Mouse (Mus musculus) neutrophil, adult 5-6 weeks (primary cell): ENCODE measurements around the gene Cct8l1. TPM values are rescaled to one million over a fixed set of nuclear protein-coding genes. Genes with fewer than 3 reads are reported as not detected.

ENCODE experiments used
- ATAC-seq: fragments of 151-379, 151-347 bp; 2 replicates; pipeline ENCODE4 v1.8.0; 2017; ENCODE audit warnings: mild to moderate bottlenecking, moderate TSS enrichment; ENCODE audit not compliant: insufficient number of reproducible peaks, poor library complexity, low FRiP score, severe bottlenecking; ENCODE audit errors: extremely low read depth
- total RNA-seq: library from RNA; stranded (forward); fragments of 200-1000 nt; gene quantifications from 2 replicates; pipeline ENCODE4 v1.2.3, GENCODE M21; 2017

The Cct8l1 gene
- not detected in 2 replicates for total RNA-seq

GRCm38 (mm10) chr5:25515767-25516166, at the start of gene Cct8l1:
Gene Cct8l1 (plus strand): TSS chr5:25516067.
- ATAC-seq = no peak

GRCm38 (mm10) chr5:25472070-25472469, 43.8 kb upstream of the Cct8l1 start:
- no peak for ATAC-seq

- no peak for ATAC-seq
Observed at GRCm38 (mm10) chr5:25475789-25476188, 40.1 kb upstream of the Cct8l1 start.

- no peak for ATAC-seq
Observed at GRCm38 (mm10) chr5:25478863-25479262, 37.0 kb upstream of the Cct8l1 start.

GRCm38 (mm10) chr5:25496652-25497051, 19.2 kb upstream of the Cct8l1 start:
- no peak for ATAC-seq

- no peak for ATAC-seq
Observed at GRCm38 (mm10) chr5:25497369-25497719, 18.5 kb upstream of the Cct8l1 start.

- no peak for ATAC-seq
Observed at GRCm38 (mm10) chr5:25497720-25498345, 18.0 kb upstream of the Cct8l1 start.

- 0 out of 2 replicates have a peak, but pooled peaks have one; percentile 28 for ATAC-seq
Observed at GRCm38 (mm10) chr5:25498346-25498820, 17.5 kb upstream of the Cct8l1 start, which contains the start of gene Kmt2c. Gene Kmt2c (minus strand): TSS chr5:25498783.

GRCm38 (mm10) chr5:25498821-25499422, 16.9 kb upstream of the Cct8l1 start:
- ATAC-seq = peak; percentile 56

- peak; percentile 74 for ATAC-seq
Observed at GRCm38 (mm10) chr5:25499423-25500398, 16.2 kb upstream of the Cct8l1 start.

- no peak for ATAC-seq
Observed at GRCm38 (mm10) chr5:25500686-25501085, 15.2 kb upstream of the Cct8l1 start.

GRCm38 (mm10) chr5:25506041-25506440, 9.8 kb upstream of the Cct8l1 start:
- ATAC-seq = no peak

GRCm38 (mm10) chr5:25516301-25516895, 531 bp downstream of the Cct8l1 start:
- ATAC-seq = no peak

GRCm38 (mm10) chr5:25517550-25517949, 1.7 kb downstream of the Cct8l1 start:
- no peak for ATAC-seq

GRCm38 (mm10) chr5:25519820-25520219, 4.0 kb downstream of the Cct8l1 start:
- ATAC-seq = no peak

- ATAC-seq = no peak
Observed at GRCm38 (mm10) chr5:25521461-25521860, 5.6 kb downstream of the Cct8l1 start.

- ATAC-seq = no peak
Observed at GRCm38 (mm10) chr5:25526116-25526515, 10.2 kb downstream of the Cct8l1 start.

GRCm38 (mm10) chr5:25526926-25527325, 11.1 kb downstream of the Cct8l1 start:
- no peak for ATAC-seq

GRCm38 (mm10) chr5:25527971-25528370, 12.1 kb downstream of the Cct8l1 start:
- no peak for ATAC-seq
